Mouse (Mus musculus): ENCODE results near the gene Tbrg1. TPM values are rescaled to one million over a fixed set of nuclear protein-coding genes. Genes with fewer than 3 reads are reported as not detected.
A peak's percentile ranks its signal among the peaks of the same experiment; 100 is the strongest.

The Tbrg1 gene
- polyA plus RNA-seq (2015; fragmentation: Nextera tagmentation; extraction: Ambion mirVana), result 95.3 and 105 TPM in 2 replicates

GRCm38 (mm10) chr9:37656931-37657481 lies at the start of gene Tbrg1:
Gene Tbrg1, minus strand, starts transcription at chr9:37657312.
- ATAC-seq (replicated peaks; ENCODE audit: extremely low read depth, insufficient read depth, low FRiP score), result peak; percentile 85
- H3K9ac ChIP-seq (ENCODE audit: low read length), result peak within 1 kb of the TSS; percentile 84
- H3K27ac ChIP-seq (ENCODE audit: low read length), result peak within 1 kb of the TSS; percentile 88
- peak within 1 kb of the TSS; percentile 80 for H3K4me2 ChIP-seq (ENCODE audit: low read depth, low read length)
- H3K36me3 ChIP-seq (ENCODE audit: control insufficient read depth, insufficient read depth), result peaks cover 20% of the 10 kb centered on the region
- no peaks in the 10 kb centered on the region for H3K27me3 ChIP-seq (ENCODE audit: control insufficient read depth, insufficient read depth, low read length)
- H3K4me3 ChIP-seq (ENCODE audit: low read length), result peak within 1 kb of the TSS; percentile 83
- WGBS, result under 1% methylated on average over 36 of the region's 36 CpGs
- no peaks in the 10 kb centered on the region for H3K9me3 ChIP-seq (replicated peaks; ENCODE audit: control insufficient read depth, low read length)
- H3K4me1 ChIP-seq (ENCODE audit: control insufficient read depth, insufficient read depth, low read length), result peaks cover 6% of the 10 kb centered on the region; the same call in 1 of the 2 replicates

DNA sequence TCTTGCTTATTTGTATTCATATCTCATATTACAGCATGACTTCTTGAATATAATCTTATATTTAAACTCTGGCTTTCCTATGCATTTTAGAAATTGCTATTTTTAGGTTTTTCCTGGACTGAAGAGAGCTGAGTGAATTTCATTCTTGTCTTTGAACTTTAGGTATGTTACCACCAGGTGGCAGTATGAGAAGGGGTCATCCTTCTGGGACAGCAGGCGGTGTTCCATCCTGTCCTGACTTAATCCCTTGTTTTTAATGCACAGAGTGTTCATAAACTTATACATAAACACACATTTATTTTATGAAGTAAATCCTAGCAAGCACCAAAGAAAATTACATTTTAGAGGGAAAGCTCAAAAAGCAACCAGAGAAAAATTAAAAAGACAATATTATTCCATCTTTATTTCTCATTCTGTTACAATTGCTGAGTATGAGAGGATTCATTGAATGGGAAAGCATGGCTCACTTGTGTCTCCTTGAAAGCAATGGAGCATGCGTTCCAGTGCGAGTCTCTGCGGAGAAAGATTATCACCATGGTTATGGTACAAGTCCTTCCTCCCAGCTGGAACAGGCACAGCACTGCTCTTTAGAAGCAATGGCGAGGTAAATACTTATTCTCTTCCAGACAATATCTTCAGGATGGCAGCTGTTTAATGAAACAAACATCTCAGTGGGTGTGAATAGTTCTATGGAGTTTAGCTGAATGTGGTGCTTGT lies 33.0 kb upstream of the Tbrg1 start:
- 51% methylated on average over 5 of the region's 5 CpGs for WGBS
- H3K4me2 ChIP-seq (ENCODE audit: low read depth, low read length), result no peak overlapping the region
- H3K4me1 ChIP-seq (ENCODE audit: control insufficient read depth, insufficient read depth, low read length), result no peaks in the 10 kb centered on the region
- no peak for ATAC-seq (replicated peaks; ENCODE audit: extremely low read depth, insufficient read depth, low FRiP score)
- no peaks in the 10 kb centered on the region for H3K36me3 ChIP-seq (ENCODE audit: control insufficient read depth, insufficient read depth)
- no peaks in the 10 kb centered on the region for H3K9me3 ChIP-seq (replicated peaks; ENCODE audit: control insufficient read depth, low read length)
- H3K27ac ChIP-seq (ENCODE audit: low read length), result no peak overlapping the region
- no peaks in the 10 kb centered on the region for H3K27me3 ChIP-seq (ENCODE audit: control insufficient read depth, insufficient read depth, low read length)
- no peak overlapping the region for H3K9ac ChIP-seq (ENCODE audit: low read length)
- H3K4me3 ChIP-seq (ENCODE audit: low read length), result no peak overlapping the region

- no peaks in the 10 kb centered on the region for H3K27me3 ChIP-seq (ENCODE audit: control insufficient read depth, insufficient read depth, low read length)
- H3K27ac ChIP-seq (ENCODE audit: low read length), result no peak overlapping the region
- no peak overlapping the region for H3K4me3 ChIP-seq (ENCODE audit: low read length)
- ATAC-seq (replicated peaks; ENCODE audit: extremely low read depth, insufficient read depth, low FRiP score), result no peak
- no peak overlapping the region for H3K4me2 ChIP-seq (ENCODE audit: low read depth, low read length)
- H3K9me3 ChIP-seq (replicated peaks; ENCODE audit: control insufficient read depth, low read length), result no peaks in the 10 kb centered on the region
- no peak overlapping the region for H3K9ac ChIP-seq (ENCODE audit: low read length)
- H3K4me1 ChIP-seq (ENCODE audit: control insufficient read depth, insufficient read depth, low read length), result no peaks in the 10 kb centered on the region
- no peaks in the 10 kb centered on the region for H3K36me3 ChIP-seq (ENCODE audit: control insufficient read depth, insufficient read depth)
- WGBS, result 35% methylated on average over 3 of the region's 3 CpGs
Observed at GRCm38 (mm10) chr9:37687941-37688303, 30.8 kb upstream of the Tbrg1 start.

DNA sequence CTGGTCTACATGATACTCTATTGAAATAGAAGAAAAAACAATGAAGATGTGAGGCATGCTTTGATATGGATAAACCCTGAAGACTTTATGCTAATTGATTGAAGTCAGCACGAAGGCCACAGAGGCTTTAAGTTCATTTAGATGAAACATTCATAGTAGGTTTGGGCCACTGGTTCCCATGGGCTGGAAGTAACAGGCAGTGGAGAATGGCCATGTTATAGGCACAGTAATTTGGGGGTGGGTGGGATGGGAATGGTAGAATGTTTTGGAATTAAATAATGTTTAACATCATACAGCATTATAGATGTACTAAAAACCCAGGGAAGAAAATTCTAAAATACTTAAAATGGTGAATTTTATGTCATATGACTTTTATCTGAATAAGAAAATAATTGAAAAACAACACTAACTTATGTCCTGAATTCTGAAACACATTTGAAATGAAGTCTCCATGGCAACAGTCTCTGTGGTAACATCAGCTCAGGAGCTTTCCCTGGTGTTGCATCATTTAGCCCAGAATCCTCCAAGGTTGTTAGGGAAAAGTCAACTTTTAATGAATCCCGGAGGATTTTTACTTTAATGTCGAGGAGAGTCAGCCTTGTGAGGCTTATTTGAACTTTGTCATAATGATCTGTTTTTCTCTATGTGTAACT lies 30.3 kb upstream of the Tbrg1 start:
- no peak overlapping the region for H3K4me2 ChIP-seq (ENCODE audit: low read depth, low read length)
- H3K27me3 ChIP-seq (ENCODE audit: control insufficient read depth, insufficient read depth, low read length), result no peaks in the 10 kb centered on the region
- H3K4me3 ChIP-seq (ENCODE audit: low read length), result no peak overlapping the region
- no peaks in the 10 kb centered on the region for H3K36me3 ChIP-seq (ENCODE audit: control insufficient read depth, insufficient read depth)
- no peak for ATAC-seq (replicated peaks; ENCODE audit: extremely low read depth, insufficient read depth, low FRiP score)
- WGBS, result 82% methylated on average over 3 of the region's 3 CpGs
- H3K27ac ChIP-seq (ENCODE audit: low read length), result no peak overlapping the region
- no peaks in the 10 kb centered on the region for H3K4me1 ChIP-seq (ENCODE audit: control insufficient read depth, insufficient read depth, low read length)
- H3K9ac ChIP-seq (ENCODE audit: low read length), result no peak overlapping the region
- H3K9me3 ChIP-seq (replicated peaks; ENCODE audit: control insufficient read depth, low read length), result no peaks in the 10 kb centered on the region

DNA sequence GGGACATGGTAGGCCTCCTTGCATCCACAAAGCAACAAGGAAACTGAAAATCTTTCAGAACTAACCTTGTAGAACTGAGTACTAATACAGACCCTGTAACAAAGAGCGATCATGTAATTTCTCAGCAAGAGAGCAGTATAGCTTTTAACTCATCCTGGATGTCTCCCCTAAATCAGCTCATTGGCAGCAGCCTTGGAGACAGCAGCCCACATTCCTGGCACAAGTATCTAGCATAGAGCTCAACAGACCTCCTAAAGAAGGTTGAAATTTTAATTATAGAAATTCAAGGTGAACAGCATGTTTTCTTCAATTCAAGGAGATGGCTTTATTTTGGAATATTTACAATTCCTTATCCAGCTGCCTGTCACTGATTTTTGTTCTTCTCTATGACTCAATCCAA lies 24.0 kb upstream of the Tbrg1 start:
- H3K4me2 ChIP-seq (ENCODE audit: low read depth, low read length), result no peak overlapping the region
- no peak overlapping the region for H3K4me3 ChIP-seq (ENCODE audit: low read length)
- WGBS, result 95% methylated on average over 1 of the region's 1 CpGs
- H3K4me1 ChIP-seq (ENCODE audit: control insufficient read depth, insufficient read depth, low read length), result no peaks in the 10 kb centered on the region
- no peak overlapping the region for H3K9ac ChIP-seq (ENCODE audit: low read length)
- H3K36me3 ChIP-seq (ENCODE audit: control insufficient read depth, insufficient read depth), result no peaks in the 10 kb centered on the region
- H3K27ac ChIP-seq (ENCODE audit: low read length), result no peak overlapping the region
- no peak for ATAC-seq (replicated peaks; ENCODE audit: extremely low read depth, insufficient read depth, low FRiP score)
- H3K9me3 ChIP-seq (replicated peaks; ENCODE audit: control insufficient read depth, low read length), result no peaks in the 10 kb centered on the region
- H3K27me3 ChIP-seq (ENCODE audit: control insufficient read depth, insufficient read depth, low read length), result no peaks in the 10 kb centered on the region

DNA sequence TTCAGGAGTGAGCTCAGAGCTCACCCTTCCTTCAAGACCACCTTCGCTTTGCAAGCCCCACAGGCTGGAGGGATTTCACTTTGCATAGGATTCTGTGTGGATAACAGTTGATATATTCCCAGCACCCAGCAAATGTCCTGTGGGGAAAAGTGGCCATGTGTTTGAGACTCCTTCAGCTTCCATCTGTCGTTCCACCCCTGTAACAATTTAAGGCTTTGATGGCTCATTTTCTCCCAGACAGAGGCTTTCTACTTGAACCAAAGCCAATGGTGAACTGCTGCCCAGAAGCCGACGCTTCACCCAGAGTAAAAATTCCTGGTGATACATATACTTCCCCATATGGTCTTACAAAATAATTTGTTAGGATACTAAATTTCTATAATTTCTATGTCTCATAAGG lies 18.2 kb upstream of the Tbrg1 start:
- no peak for ATAC-seq (replicated peaks; ENCODE audit: extremely low read depth, insufficient read depth, low FRiP score)
- no peaks in the 10 kb centered on the region for H3K36me3 ChIP-seq (ENCODE audit: control insufficient read depth, insufficient read depth)
- no peaks in the 10 kb centered on the region for H3K4me1 ChIP-seq (ENCODE audit: control insufficient read depth, insufficient read depth, low read length)
- H3K9me3 ChIP-seq (replicated peaks; ENCODE audit: control insufficient read depth, low read length), result peaks cover 3% of the 10 kb centered on the region; the same call in 1 of the 2 replicates
- H3K9ac ChIP-seq (ENCODE audit: low read length), result no peak overlapping the region
- WGBS, result 68% methylated on average over 4 of the region's 4 CpGs
- H3K4me3 ChIP-seq (ENCODE audit: low read length), result no peak overlapping the region
- no peaks in the 10 kb centered on the region for H3K27me3 ChIP-seq (ENCODE audit: control insufficient read depth, insufficient read depth, low read length)
- no peak overlapping the region for H3K27ac ChIP-seq (ENCODE audit: low read length)
- no peak overlapping the region for H3K4me2 ChIP-seq (ENCODE audit: low read depth, low read length)

GRCm38 (mm10) chr9:37670261-37670660 lies 13.1 kb upstream of the Tbrg1 start:
- no peaks in the 10 kb centered on the region for H3K36me3 ChIP-seq (ENCODE audit: control insufficient read depth, insufficient read depth)
- H3K9me3 ChIP-seq (replicated peaks; ENCODE audit: control insufficient read depth, low read length), result peaks cover 3% of the 10 kb centered on the region; the same call in 1 of the 2 replicates
- H3K27ac ChIP-seq (ENCODE audit: low read length), result no peak overlapping the region
- 86% methylated on average over 3 of the region's 3 CpGs for WGBS
- H3K4me1 ChIP-seq (ENCODE audit: control insufficient read depth, insufficient read depth, low read length), result no peaks in the 10 kb centered on the region; the same call in 1 of the 2 replicates
- no peaks in the 10 kb centered on the region for H3K27me3 ChIP-seq (ENCODE audit: control insufficient read depth, insufficient read depth, low read length)
- no peak overlapping the region for H3K4me2 ChIP-seq (ENCODE audit: low read depth, low read length)
- H3K4me3 ChIP-seq (ENCODE audit: low read length), result no peak overlapping the region
- ATAC-seq (replicated peaks; ENCODE audit: extremely low read depth, insufficient read depth, low FRiP score), result no peak
- H3K9ac ChIP-seq (ENCODE audit: low read length), result no peak overlapping the region

DNA sequence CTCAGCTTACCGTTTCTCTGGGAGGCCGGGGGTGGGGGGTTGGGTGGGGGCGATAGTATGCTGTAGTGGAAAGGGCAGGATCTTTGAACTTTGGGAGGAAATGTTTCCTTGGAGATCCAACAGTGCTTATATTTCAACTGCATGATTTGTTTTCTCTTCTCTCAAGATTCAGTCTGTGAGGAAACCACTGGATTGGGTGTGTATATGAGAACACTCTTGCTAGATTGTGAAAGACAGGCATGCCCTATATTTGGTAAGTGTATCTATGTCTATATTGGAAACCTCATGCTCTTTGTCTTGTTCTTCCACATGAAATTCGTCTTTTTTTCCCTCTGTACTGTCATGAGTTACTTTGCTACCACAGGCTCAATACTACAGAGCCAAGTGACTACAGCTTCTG lies 12.6 kb upstream of the Tbrg1 start:
- Histone ChIP-seq H3K27me3 (ENCODE audit: control insufficient read depth, insufficient read depth, low read length) (no peaks in the 10 kb centered on the region), H3K9ac (ENCODE audit: low read length) (no peak overlapping the region), H3K4me2 (ENCODE audit: low read depth, low read length) (no peak overlapping the region), H3K4me3 (ENCODE audit: low read length) (no peak overlapping the region), H3K36me3 (ENCODE audit: control insufficient read depth, insufficient read depth) (no peaks in the 10 kb centered on the region), H3K27ac (ENCODE audit: low read length) (no peak overlapping the region), H3K9me3 (replicated peaks; ENCODE audit: control insufficient read depth, low read length) (peaks cover 3% of the 10 kb centered on the region; the same call in 1 of the 2 replicates), H3K4me1 (ENCODE audit: control insufficient read depth, insufficient read depth, low read length) (no peaks in the 10 kb centered on the region; the same call in 1 of the 2 replicates)
- 58% methylated on average over 4 of the region's 4 CpGs for WGBS
- no peak for ATAC-seq (replicated peaks; ENCODE audit: extremely low read depth, insufficient read depth, low FRiP score)

DNA sequence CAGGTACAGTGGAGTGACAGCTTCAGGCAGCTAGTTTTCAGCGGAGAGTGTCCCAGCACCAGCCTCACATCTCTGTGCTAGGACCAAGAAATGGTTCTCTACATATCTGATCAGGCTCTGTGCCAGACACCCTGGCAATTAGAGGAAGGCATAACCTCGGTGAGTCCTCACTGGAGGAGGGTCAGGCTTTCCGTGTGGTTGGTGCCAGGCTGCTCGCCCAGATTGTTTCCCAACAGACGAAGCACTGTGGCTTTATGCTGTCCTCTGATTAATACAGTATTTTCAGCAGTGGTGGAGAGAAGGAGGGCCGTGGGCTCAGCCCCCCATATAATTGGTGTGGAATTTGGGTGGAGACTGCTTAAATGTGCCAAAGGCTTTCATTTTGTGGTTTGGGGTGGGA lies 12.0 kb upstream of the Tbrg1 start, which contains the start of gene Panx3:
TSS of gene Panx3 (minus strand) at position 121 of the 400 bp plus-strand sequence.
- 51% methylated on average over 6 of the region's 6 CpGs for WGBS
- Histone ChIP-seq H3K9me3 (replicated peaks; ENCODE audit: control insufficient read depth, low read length) (peaks cover 3% of the 10 kb centered on the region; the same call in 1 of the 2 replicates), H3K4me2 (ENCODE audit: low read depth, low read length) (no peak within 1 kb of the TSS), H3K9ac (ENCODE audit: low read length) (no peak within 1 kb of the TSS), H3K36me3 (ENCODE audit: control insufficient read depth, insufficient read depth) (no peaks in the 10 kb centered on the region), H3K4me3 (ENCODE audit: low read length) (no peak within 1 kb of the TSS), H3K4me1 (ENCODE audit: control insufficient read depth, insufficient read depth, low read length) (no peaks in the 10 kb centered on the region; the same call in 1 of the 2 replicates), H3K27me3 (ENCODE audit: control insufficient read depth, insufficient read depth, low read length) (no peaks in the 10 kb centered on the region), H3K27ac (ENCODE audit: low read length) (no peak within 1 kb of the TSS)
- no peak for ATAC-seq (replicated peaks; ENCODE audit: extremely low read depth, insufficient read depth, low FRiP score)
